Mouse (Mus musculus) layer of hippocampus, postnatal 10 days (tissue): ENCODE measurements at regions not wholly inside any gene's neighbourhood (a gene's known extent, or its start where the extent isn't known, plus 50 kb on each side); places are given as distances from the start of the nearest gene placed in this dataset.
"Not testable (repeated sequence)": the region's sequence is repeated elsewhere in the genome, so short reads cannot be mapped to it uniquely, and the experiment has no call there.

Source experiments
- DNase-seq, 2 experiments: peaks; one replicate each; pipeline ENCODE4 v3.0.0; 2021; ENCODE audit warnings: low spot score in 2 of 2

DNA sequence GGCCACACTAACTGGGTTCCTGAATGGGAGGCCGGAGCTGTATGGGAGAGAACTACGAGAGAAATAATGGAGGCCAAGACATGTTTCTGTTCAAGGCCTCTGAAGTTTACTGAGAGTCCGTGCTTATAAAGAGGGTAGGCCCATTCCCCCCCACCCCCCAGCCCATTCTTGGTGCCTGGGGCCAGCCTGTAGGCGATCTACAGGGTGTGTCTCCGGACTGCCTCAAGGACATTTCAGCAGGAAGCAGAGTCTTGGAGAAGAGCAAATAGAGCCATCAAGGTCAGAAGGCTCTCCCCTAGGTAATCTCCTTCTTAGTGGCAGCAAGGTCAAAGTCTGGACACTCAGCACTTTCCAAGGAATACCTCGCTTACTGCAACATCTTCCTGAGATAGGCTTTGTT, 88.8 kb upstream of the Fam3c start:
- not testable (repeated sequence) for DNase-seq

- no peak for DNase-seq
Measured at GRCm38 (mm10) chr6:22444220-22444619, 88.2 kb upstream of the Fam3c start.

DNA sequence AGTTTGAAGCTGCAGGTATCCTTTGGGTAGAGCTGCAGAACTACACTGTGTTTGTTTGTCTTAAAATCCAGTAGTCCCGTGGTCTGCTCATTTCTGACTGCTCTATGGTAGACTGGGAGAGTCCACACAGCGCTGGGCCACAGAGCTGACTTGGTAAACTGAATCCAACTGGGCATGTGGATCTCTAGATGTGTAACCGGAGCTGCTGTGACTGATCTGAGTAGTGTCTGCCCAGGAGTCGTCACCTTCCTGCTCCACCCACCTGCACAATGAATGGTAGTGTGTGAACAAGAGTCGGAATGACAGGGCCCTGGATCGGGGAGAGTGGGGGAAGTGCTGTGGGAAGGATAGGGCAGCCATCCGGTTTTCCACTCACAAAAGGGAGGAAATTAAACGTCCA, 87.5 kb upstream of the Fam3c start:
- no peak for DNase-seq

GRCm38 (mm10) chr6:22443170-22443569, 87.1 kb upstream of the Fam3c start:
- no peak for DNase-seq

- DNase-seq = no peak
Measured at GRCm38 (mm10) chr6:22442591-22442990, 86.5 kb upstream of the Fam3c start.

GRCm38 (mm10) chr6:22439871-22440270, 83.8 kb upstream of the Fam3c start:
- DNase-seq = no peak

DNA sequence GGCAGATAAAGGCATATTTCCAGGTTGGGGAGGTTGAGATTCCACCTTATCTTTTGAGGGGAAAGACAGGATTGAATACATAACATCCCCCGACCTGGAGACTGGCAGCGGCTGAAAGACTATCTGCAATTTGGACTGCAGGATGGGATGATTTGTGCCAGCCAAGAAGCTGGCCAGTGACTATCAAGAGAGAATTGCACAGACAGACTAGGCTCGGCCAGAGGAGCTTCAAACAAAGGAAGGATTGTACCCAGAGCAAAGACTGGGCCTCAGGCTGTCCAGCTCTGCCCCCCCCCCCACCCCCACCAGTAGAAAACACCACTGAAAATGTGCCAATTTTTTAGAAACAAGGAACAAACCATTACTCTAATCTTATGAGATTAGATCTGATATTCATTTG, 73.0 kb upstream of the Fam3c start:
- DNase-seq = peak; percentile 13 to 23

GRCm38 (mm10) chr6:22424161-22424807, 68.2 kb upstream of the Fam3c start:
- no peak for DNase-seq

GRCm38 (mm10) chr6:22423070-22423980, 67.3 kb upstream of the Fam3c start:
- DNase-seq = no peak

DNA sequence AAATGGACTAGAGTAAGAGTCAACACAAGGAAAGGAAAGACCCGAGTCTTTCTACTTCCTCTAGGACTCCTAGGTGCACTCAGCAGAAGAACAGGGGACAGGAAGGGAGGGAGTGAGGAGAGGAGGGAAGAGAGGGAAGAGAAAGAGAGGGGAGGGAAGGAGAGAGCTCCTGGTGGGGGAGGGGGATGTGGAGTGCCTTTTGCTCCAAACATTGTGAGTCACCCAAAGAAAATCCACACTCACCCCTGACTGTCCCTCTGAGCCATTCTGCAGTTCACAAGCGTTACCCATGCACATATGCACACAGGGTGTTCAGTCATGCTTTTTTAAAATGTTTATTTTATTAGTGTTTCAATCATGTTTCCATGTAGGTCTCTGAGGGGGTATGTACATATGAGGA, 65.5 kb upstream of the Fam3c start:
- DNase-seq = no peak

- DNase-seq = no peak
Measured at GRCm38 (mm10) chr6:22418279-22418678, 62.2 kb upstream of the Fam3c start.

DNA sequence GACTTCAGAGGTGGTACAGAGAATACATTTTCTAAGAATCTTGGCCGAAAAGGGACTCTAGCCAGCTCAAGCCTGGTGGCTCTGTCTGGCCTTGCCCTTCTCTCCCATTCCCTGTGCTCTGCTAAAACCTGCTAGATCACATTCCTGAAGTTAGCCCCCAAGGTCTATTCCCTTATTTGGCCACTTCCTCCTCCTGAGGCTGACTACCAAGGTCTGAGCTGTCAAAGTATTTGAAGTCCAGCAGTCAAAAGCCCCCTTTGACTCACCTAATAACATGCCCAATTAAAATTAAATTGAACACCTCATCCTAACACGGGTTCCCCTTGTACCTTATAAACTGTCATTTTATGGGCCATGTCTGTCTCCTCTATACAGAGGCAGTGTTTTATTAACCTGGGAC, 61.1 kb upstream of the Fam3c start:
- DNase-seq = no peak

DNA sequence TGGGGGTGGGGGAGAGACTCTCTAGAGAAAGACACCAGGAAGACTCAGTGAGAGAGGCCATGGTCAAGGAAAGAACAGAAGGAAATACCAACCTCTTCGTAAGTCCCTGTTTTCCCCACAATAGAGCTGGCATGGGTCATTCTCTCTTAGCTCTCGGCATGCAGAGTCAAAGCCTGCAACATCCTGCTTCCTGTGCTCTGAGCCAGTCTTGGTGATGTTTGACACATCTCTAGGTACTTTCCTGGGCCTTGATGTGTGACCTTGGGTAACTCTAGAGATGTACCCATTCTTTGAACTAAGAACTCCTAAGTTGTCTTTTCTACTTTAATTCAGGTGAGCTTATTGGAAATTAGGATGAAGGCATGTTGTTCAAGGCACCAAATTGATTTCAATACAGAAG, 55.8 kb upstream of the Fam3c start:
- DNase-seq = no peak

DNA sequence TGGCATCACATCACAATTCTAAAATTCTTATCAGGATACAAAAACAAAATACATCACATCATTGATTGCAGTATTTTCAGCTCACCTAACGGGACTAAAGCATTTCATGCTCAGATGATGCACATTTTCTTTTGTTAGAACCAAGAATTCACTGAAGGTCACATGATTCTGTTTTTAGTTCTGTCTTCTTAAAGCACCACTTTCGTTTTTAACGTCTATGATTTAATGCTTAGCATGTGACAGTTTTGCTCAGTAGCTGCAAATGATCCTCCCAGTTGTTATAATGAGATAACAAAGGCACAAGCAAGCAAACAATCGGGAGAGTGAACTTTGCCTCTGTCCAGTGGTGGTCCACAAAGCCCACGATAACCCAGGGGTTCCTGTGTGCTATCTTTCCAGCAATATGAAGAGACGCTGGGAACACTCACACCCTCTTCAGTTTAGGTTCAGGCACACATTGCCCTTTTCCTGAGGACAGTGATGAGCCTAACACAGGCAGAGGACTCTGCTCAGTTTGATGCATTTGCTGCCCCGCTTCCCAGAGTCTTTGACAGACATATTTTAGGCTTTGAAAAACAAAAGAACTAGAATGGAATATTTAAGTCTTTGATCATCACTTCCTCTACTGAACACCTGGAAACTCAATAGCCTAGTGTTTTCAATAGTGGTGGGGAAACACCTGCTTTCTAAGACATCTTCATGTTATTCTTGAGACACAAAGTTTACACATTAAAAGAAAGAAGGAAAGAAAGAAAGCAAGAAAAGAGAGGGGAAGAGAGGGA, 53.0 kb upstream of the Fam3c start:
- DNase-seq = no peak
